Mouse (Mus musculus): ENCODE results near the gene Grk5. TPM values are rescaled to one million over a fixed set of nuclear protein-coding genes. Genes with fewer than 3 reads are reported as not detected.
"Not testable (repeated sequence)": the region's sequence is repeated elsewhere in the genome, so short reads cannot be mapped to it uniquely, and the experiment has no call there.

Gene Grk5
- polyA plus RNA-seq, 1 experiment = 7.2 TPM

- DNase-seq (ENCODE audit: extremely low spot score in 1 of 2, low spot score in 1 of 2) = no peak
Observed at GRCm38 (mm10) chr19:60910304-60910703, 20.8 kb downstream of the Grk5 start.

- DNase-seq (ENCODE audit: extremely low spot score in 1 of 2, low spot score in 1 of 2) = no peak
Observed at GRCm38 (mm10) chr19:60911653-60912052, 22.1 kb downstream of the Grk5 start.

GRCm38 (mm10) chr19:60915236-60915635, 25.7 kb downstream of the Grk5 start:
- no peak for DNase-seq (ENCODE audit: extremely low spot score in 1 of 2, low spot score in 1 of 2)

GRCm38 (mm10) chr19:60915862-60916261, 26.3 kb downstream of the Grk5 start:
- no peak for DNase-seq (ENCODE audit: extremely low spot score in 1 of 2, low spot score in 1 of 2)

GRCm38 (mm10) chr19:60916869-60917570, 27.5 kb downstream of the Grk5 start:
- peak; percentile 11 to 45 for DNase-seq (ENCODE audit: extremely low spot score in 1 of 2, low spot score in 1 of 2)

GRCm38 (mm10) chr19:60924534-60924933, 35.0 kb downstream of the Grk5 start:
- not testable (repeated sequence) for DNase-seq (ENCODE audit: extremely low spot score in 1 of 2, low spot score in 1 of 2)

GRCm38 (mm10) chr19:60935001-60935400, 45.5 kb downstream of the Grk5 start:
- DNase-seq (ENCODE audit: extremely low spot score in 1 of 2, low spot score in 1 of 2) = no peak

GRCm38 (mm10) chr19:60939954-60940379, 50.4 kb downstream of the Grk5 start:
- DNase-seq (ENCODE audit: extremely low spot score in 1 of 2, low spot score in 1 of 2) = peak; percentile 32 to 67

- no peak for DNase-seq (ENCODE audit: extremely low spot score in 1 of 2, low spot score in 1 of 2)
Observed at GRCm38 (mm10) chr19:60940866-60941265, 51.3 kb downstream of the Grk5 start.

GRCm38 (mm10) chr19:60945801-60946311, 56.3 kb downstream of the Grk5 start:
- no peak for DNase-seq (ENCODE audit: extremely low spot score in 1 of 2, low spot score in 1 of 2)

GRCm38 (mm10) chr19:60946656-60947055, 57.1 kb downstream of the Grk5 start:
- DNase-seq (ENCODE audit: extremely low spot score in 1 of 2, low spot score in 1 of 2) = no peak

GRCm38 (mm10) chr19:60948996-60949395, 59.4 kb downstream of the Grk5 start:
- DNase-seq (ENCODE audit: extremely low spot score in 1 of 2, low spot score in 1 of 2) = no peak

GRCm38 (mm10) chr19:60950056-60950869, 60.7 kb downstream of the Grk5 start:
- DNase-seq (ENCODE audit: extremely low spot score in 1 of 2, low spot score in 1 of 2) = no peak

GRCm38 (mm10) chr19:60955131-60955530, 65.6 kb downstream of the Grk5 start:
- no peak for DNase-seq (ENCODE audit: extremely low spot score in 1 of 2, low spot score in 1 of 2)

- no peak for DNase-seq (ENCODE audit: extremely low spot score in 1 of 2, low spot score in 1 of 2)
Observed at GRCm38 (mm10) chr19:60955712-60956111, 66.2 kb downstream of the Grk5 start.

- no peak for DNase-seq (ENCODE audit: extremely low spot score in 1 of 2, low spot score in 1 of 2)
Observed at GRCm38 (mm10) chr19:60956198-60956750, 66.7 kb downstream of the Grk5 start.

GRCm38 (mm10) chr19:60959706-60960230, 70.2 kb downstream of the Grk5 start:
- no peak for DNase-seq (ENCODE audit: extremely low spot score in 1 of 2, low spot score in 1 of 2)

- DNase-seq (ENCODE audit: extremely low spot score in 1 of 2, low spot score in 1 of 2) = no peak
Observed at GRCm38 (mm10) chr19:60962358-60963061, 73.0 kb downstream of the Grk5 start.

- no peak for DNase-seq (ENCODE audit: extremely low spot score in 1 of 2, low spot score in 1 of 2)
Observed at GRCm38 (mm10) chr19:60967909-60968308, 78.4 kb downstream of the Grk5 start.

- DNase-seq (ENCODE audit: extremely low spot score in 1 of 2, low spot score in 1 of 2) = no peak
Observed at GRCm38 (mm10) chr19:60970406-60970805, 80.9 kb downstream of the Grk5 start.
